Mouse (Mus musculus) large intestine, adult 2 months (tissue): ENCODE data around the gene Ttc7b. TPM values are rescaled to one million over a fixed set of nuclear protein-coding genes. Genes with fewer than 3 reads are reported as not detected.

Experiments
- DNase-seq: peaks from one replicate; pipeline ENCODE4 v3.0.0-alpha.2; 2012; ENCODE audit warnings: low read depth, low spot score
- WGBS: fragments of 180-500 bp; shearing (Covaris S2); methylation state at CpG from one replicate; pipeline ENCODE4 v1.1.7; 2018; 5-methylcytosine and 5-hydroxymethylcytosine counted together
- polyA plus RNA-seq: library from polyadenylated mRNA; depleted of rRNA; stranded (reverse); fragments of >200 nt; gene quantifications from 2 replicates; pipeline ENCODE4 v1.2.3, GENCODE M21; 2012

Gene Ttc7b
- polyA plus RNA-seq, 1 experiment = 9.9 TPM

- 78% methylated on average over 12 of the region's 12 CpGs for WGBS
- DNase-seq = no peak
Measured at GRCm38 (mm10) chr12:100361330-100361729, 159.3 kb downstream of the Ttc7b start.

GRCm38 (mm10) chr12:100358040-100358620 is 162.5 kb downstream of the Ttc7b start:
- no peak for DNase-seq
- 42% methylated on average over 6 of the region's 6 CpGs for WGBS

GRCm38 (mm10) chr12:100356407-100356806 is 164.2 kb downstream of the Ttc7b start:
- DNase-seq = no peak
- 70% methylated on average over 7 of the region's 7 CpGs for WGBS

- DNase-seq = no peak
- WGBS = 91% methylated on average over 5 of the region's 5 CpGs
Measured at GRCm38 (mm10) chr12:100355565-100355964, 165.1 kb downstream of the Ttc7b start.

GRCm38 (mm10) chr12:100353954-100354353 is 166.7 kb downstream of the Ttc7b start:
- DNase-seq = no peak
- 61% methylated on average over 7 of the region's 7 CpGs for WGBS

GRCm38 (mm10) chr12:100353075-100353782 is 167.4 kb downstream of the Ttc7b start:
- no peak for DNase-seq

GRCm38 (mm10) chr12:100352094-100352493 is 168.5 kb downstream of the Ttc7b start:
- DNase-seq = no peak
- 81% methylated on average over 6 of the region's 6 CpGs for WGBS

More at GRCm38 (mm10) chr12:100353075-100353782, 167.4 kb downstream of the Ttc7b start:
- WGBS = 85% methylated on average over 16 of the region's 16 CpGs

GRCm38 (mm10) chr12:100343554-100343953 is 177.1 kb downstream of the Ttc7b start:
- WGBS = 83% methylated on average over 6 of the region's 6 CpGs
- DNase-seq = no peak

GRCm38 (mm10) chr12:100341614-100342013 is 179.0 kb downstream of the Ttc7b start:
- DNase-seq = no peak

GRCm38 (mm10) chr12:100340901-100341460 is 179.6 kb downstream of the Ttc7b start:
- WGBS = 95% methylated on average over 7 of the region's 7 CpGs
- no peak for DNase-seq

More at GRCm38 (mm10) chr12:100341614-100342013, 179.0 kb downstream of the Ttc7b start:
- WGBS = 33% methylated on average over 7 of the region's 7 CpGs

- no peak for DNase-seq
- WGBS = 42% methylated on average over 3 of the region's 3 CpGs
Measured at GRCm38 (mm10) chr12:100338055-100338454, 182.6 kb downstream of the Ttc7b start.

GRCm38 (mm10) chr12:100337351-100338018 is 183.1 kb downstream of the Ttc7b start:
- 71% methylated on average over 5 of the region's 5 CpGs for WGBS
- no peak for DNase-seq

GRCm38 (mm10) chr12:100336241-100336640 is 184.4 kb downstream of the Ttc7b start:
- DNase-seq = no peak
- WGBS = 68% methylated on average over 5 of the region's 5 CpGs

GRCm38 (mm10) chr12:100331806-100332205 is 188.8 kb downstream of the Ttc7b start:
- no peak for DNase-seq
- WGBS = 92% methylated on average over 6 of the region's 6 CpGs

GRCm38 (mm10) chr12:100330234-100330633 is 190.4 kb downstream of the Ttc7b start:
- no peak for DNase-seq
- 85% methylated on average over 8 of the region's 8 CpGs for WGBS

- WGBS = 81% methylated on average over 4 of the region's 4 CpGs
- no peak for DNase-seq
Measured at GRCm38 (mm10) chr12:100328998-100329397, 191.6 kb downstream of the Ttc7b start.

GRCm38 (mm10) chr12:100328557-100328956 is 192.1 kb downstream of the Ttc7b start:
- 74% methylated on average over 9 of the region's 9 CpGs for WGBS
- DNase-seq = no peak

GRCm38 (mm10) chr12:100326732-100327131 is 193.9 kb downstream of the Ttc7b start:
- no peak for DNase-seq
- WGBS = 73% methylated on average over 2 of the region's 2 CpGs

GRCm38 (mm10) chr12:100325618-100326017 is 195.0 kb downstream of the Ttc7b start:
- no peak for DNase-seq
- 99% methylated on average over 4 of the region's 4 CpGs for WGBS

- DNase-seq = no peak
- 85% methylated on average over 8 of the region's 8 CpGs for WGBS
Measured at GRCm38 (mm10) chr12:100325212-100325611, 195.4 kb downstream of the Ttc7b start.
